Mouse (Mus musculus) granulocyte monocyte progenitor cell, adult 5-6 weeks (primary cell): ENCODE results near the gene Nin. TPM values are rescaled to one million over a fixed set of nuclear protein-coding genes. Genes with fewer than 3 reads are reported as not detected.
A peak's percentile ranks its signal among the peaks of the same experiment; 100 is the strongest.

Experiments
- ATAC-seq: replicated peaks from 2 replicates; pipeline ENCODE4 v1.8.0; 2016; ENCODE audit warnings: mild to moderate bottlenecking, moderate TSS enrichment, inconsistent platforms; ENCODE audit not compliant: poor library complexity, severe bottlenecking
- total RNA-seq, 2 experiments: library from RNA; stranded (forward) in 1 of 2; stranded (reverse) in 1 of 2; fragments of 200-712, 200-1000 nt in 1 of 2; fragments of >200 nt in 1 of 2; fragmentation: Nextera tagmentation in 1 of 2; gene quantifications; 2 replicates each; pipeline ENCODE4 v1.2.3; 2014 to 2017

Nin gene
- total RNA-seq, 2 experiments from 2014 or later, result 136 to 193 TPM

- ATAC-seq, result no peak
Observed at GRCm38 (mm10) chr12:69965644-69966043, 147.9 kb downstream of the Nin start.

DNA sequence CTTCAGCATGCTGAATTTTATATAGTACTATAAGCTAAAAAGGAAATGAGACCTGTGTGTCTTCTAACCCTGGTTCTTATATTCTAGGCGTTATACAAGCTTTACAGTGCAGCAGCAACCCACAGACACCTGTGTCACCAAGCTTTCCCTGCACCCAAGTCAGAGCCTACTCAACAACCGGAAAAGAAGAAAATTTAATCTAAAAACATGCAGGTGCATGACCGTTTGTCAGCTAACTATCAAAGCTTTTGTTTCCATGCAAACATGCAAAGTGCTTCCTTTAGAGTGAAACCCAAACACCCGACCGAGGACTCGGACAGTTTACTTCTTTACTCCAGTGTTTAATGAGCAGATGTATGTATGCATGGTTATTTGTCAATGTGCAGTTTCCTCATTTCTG lies 150.4 kb downstream of the Nin start:
- ATAC-seq, result no peak

DNA sequence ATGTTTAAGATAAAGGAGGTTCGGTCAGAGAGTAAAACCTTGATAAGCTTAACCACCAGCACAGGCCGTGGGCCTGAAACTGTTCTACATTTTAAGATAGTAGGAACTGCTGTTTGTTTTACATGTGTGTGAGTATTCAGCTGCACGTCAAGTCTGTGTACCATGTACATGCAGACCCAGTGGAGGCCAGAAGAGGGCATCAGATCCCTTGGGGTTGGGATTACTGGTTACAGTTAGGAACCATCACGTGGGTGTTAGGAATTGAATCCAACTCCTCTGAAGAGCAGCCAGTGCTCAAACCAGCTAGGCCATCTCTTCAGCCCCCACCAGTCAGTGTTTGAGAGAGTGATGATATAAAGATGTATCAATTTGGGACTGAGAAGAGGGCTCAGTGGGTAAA lies 151.0 kb downstream of the Nin start:
- peak; percentile 62 for ATAC-seq

Other genes with a start within 250 kb of the Nin start
- 0.11 TPM in 1 of 2 replicates, not detected in the other for gene Atl1, start 221.1 kb downstream of the Nin start, total RNA-seq (2014; fragmentation: Nextera tagmentation)
- 1.4 and 4.5 TPM in 2 replicates for gene Atl1, start 221.1 kb downstream of the Nin start, total RNA-seq (2017)
- gene Map4k5, start 220.5 kb downstream of the Nin start, total RNA-seq (2014; fragmentation: Nextera tagmentation), result 14.8 and 18.8 TPM in 2 replicates
- gene Map4k5, start 220.5 kb downstream of the Nin start, total RNA-seq (2017), result 16.4 and 24.1 TPM in 2 replicates
- 47.7 and 59.2 TPM in 2 replicates for gene Sav1, start 126.7 kb downstream of the Nin start, total RNA-seq (2014; fragmentation: Nextera tagmentation)
- 27.9 and 33.9 TPM in 2 replicates for gene Sav1, start 126.7 kb downstream of the Nin start, total RNA-seq (2017)
- gene Abhd12b, start 40.4 kb upstream of the Nin start, total RNA-seq (2014; fragmentation: Nextera tagmentation), result not detected in 2 replicates
- gene Abhd12b, start 40.4 kb upstream of the Nin start, total RNA-seq (2017), result not detected in 2 replicates
- 54.6 and 74.4 TPM in 2 replicates for gene Pygl, start 117.8 kb upstream of the Nin start, total RNA-seq (2014; fragmentation: Nextera tagmentation)
- gene Pygl, start 117.8 kb upstream of the Nin start, total RNA-seq (2017), result 119 and 127 TPM in 2 replicates
- 0.37 and 0.47 TPM in 2 replicates for gene Trim9, start 233.9 kb upstream of the Nin start, total RNA-seq (2014; fragmentation: Nextera tagmentation)
- gene Trim9, start 233.9 kb upstream of the Nin start, total RNA-seq (2017), result 0.13 TPM in 1 of 2 replicates, not detected in the other